11 mouse cellular contexts compared by ENCODE assay signal in the genomic region with DNA sequence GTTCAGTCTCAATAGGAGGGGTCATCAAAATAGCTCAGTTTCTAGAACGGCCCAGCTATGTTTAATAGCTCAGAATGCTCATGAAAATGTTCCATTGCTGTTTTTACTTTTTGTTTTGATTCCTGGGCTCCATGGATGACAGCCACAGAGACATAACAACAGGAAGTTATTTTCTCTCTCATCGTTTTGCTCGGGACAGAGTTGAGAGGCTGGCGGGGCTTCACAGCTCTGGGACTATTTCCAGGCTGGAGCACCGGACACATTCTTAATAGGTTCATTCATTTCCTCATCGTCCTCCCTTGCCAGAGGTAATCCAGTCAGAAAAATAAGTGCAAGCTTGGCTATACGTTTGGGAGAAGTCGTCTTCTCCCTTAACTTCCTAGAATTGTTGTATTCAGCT. TPM values are rescaled to one million over a fixed set of nuclear protein-coding genes. Genes with fewer than 3 reads are reported as not detected.
A peak's percentile ranks its signal among the peaks of the same experiment; 100 is the strongest.
DNase-seq lines count a peak whose midpoint lies in the region; ATAC-seq lines count a peak whose summit lies in the region.
"Had no signal": no experiment of that assay in that cellular context is flagged by ENCODE, and none has a peak within 500 bp of the region (broad histone marks: within the 10 kb centered on the region; RNA-seq: fewer than 3 reads in every experiment).

No protein-coding gene starts in this region.

- WGBS in heart, embryonic 12.5 days: 43% methylated on average over 8 of the region's 8 CpGs
- 23% methylated on average over 8 of the region's 8 CpGs for WGBS in heart, embryonic 15.5 days
- WGBS in kidney, embryonic 15.5 days: 38% methylated on average over 8 of the region's 8 CpGs

- DNase-seq in heart, adult 11 months: peak; percentile 94
- DNase-seq in NIH3T3 (ENCODE audit: low read depth): peak; percentile 38
- DNase-seq in right cerebral cortex, postnatal 14 days: no peak
- no peak for DNase-seq in cerebellum, postnatal 36 days
- DNase-seq in thymus, postnatal 14 days: no peak
- DNase-seq: embryo, embryonic 11 days had no signal

- no peak for ATAC-seq in heart, embryonic 12.5 days (ENCODE audit: insufficient number of reproducible peaks, low FRiP score)
- ATAC-seq in heart, embryonic 15.5 days (replicated peaks; ENCODE audit: insufficient number of reproducible peaks, insufficient read depth, low FRiP score, low read depth): no peak
- ATAC-seq in kidney, embryonic 15.5 days (replicated peaks; ENCODE audit: low FRiP score): no peak

- H3K36me3 ChIP-seq in heart, embryonic 12.5 days: no peaks in the 10 kb centered on the region
- H3K36me3 ChIP-seq in heart, embryonic 15.5 days: no peaks in the 10 kb centered on the region
- H3K36me3 ChIP-seq in kidney, embryonic 15.5 days: no peaks in the 10 kb centered on the region

- no peak overlapping the region for H3K4me2 ChIP-seq in heart, embryonic 12.5 days
- peak overlapping the region; percentile 23; the same call in 1 of the 2 replicates for H3K4me2 ChIP-seq in heart, embryonic 15.5 days
- H3K4me2 ChIP-seq in kidney, embryonic 15.5 days: no peak overlapping the region

- no peaks in the 10 kb centered on the region for H3K27me3 ChIP-seq in heart, embryonic 12.5 days (replicated peaks)
- no peaks in the 10 kb centered on the region; the same call in 1 of the 2 replicates for H3K27me3 ChIP-seq in heart, embryonic 15.5 days
- H3K27me3 ChIP-seq in kidney, embryonic 15.5 days: no peaks in the 10 kb centered on the region

- 0 out of 2 replicates have a peak, but pooled peaks cover 3% of the 10 kb centered on the region for H3K4me1 ChIP-seq in heart, embryonic 12.5 days (replicated peaks)
- peaks cover 8% of the 10 kb centered on the region; the same call in 1 of the 2 replicates for H3K4me1 ChIP-seq in heart, embryonic 15.5 days (replicated peaks)
- H3K4me1 ChIP-seq in kidney, embryonic 15.5 days: peaks cover 21% of the 10 kb centered on the region

- no peak overlapping the region for H3K9ac ChIP-seq in heart, embryonic 12.5 days
- H3K9ac ChIP-seq in heart, embryonic 15.5 days: no peak overlapping the region
- no peak overlapping the region for H3K9ac ChIP-seq in kidney, embryonic 15.5 days

- no peaks in the 10 kb centered on the region; the same call in 1 of the 2 replicates for H3K9me3 ChIP-seq in heart, embryonic 12.5 days (replicated peaks)
- no peaks in the 10 kb centered on the region for H3K9me3 ChIP-seq in heart, embryonic 15.5 days (replicated peaks)
- no peaks in the 10 kb centered on the region for H3K9me3 ChIP-seq in kidney, embryonic 15.5 days (replicated peaks)

- no peak overlapping the region for H3K4me3 ChIP-seq in heart, embryonic 12.5 days
- H3K4me3 ChIP-seq in heart, embryonic 15.5 days: no peak overlapping the region
- H3K4me3 ChIP-seq in kidney, embryonic 15.5 days (replicated peaks): no peak overlapping the region
- H3K4me3 ChIP-seq: myocyte had no signal

- H3K27ac ChIP-seq in heart, embryonic 12.5 days (ENCODE audit: poor library complexity, severe bottlenecking): no peak overlapping the region
- H3K27ac ChIP-seq in heart, embryonic 15.5 days: peak overlapping the region; percentile 40; the same call in 1 of the 2 replicates
- peak overlapping the region; percentile 67 for H3K27ac ChIP-seq in kidney, embryonic 15.5 days

RNA-seq across cellular contexts. Expression of gene Tnfsf10, which starts 27.9 kb away (rescaled TPM):
- polyA plus RNA-seq in heart, embryonic 12.5 days (2016; fragmentation: Nextera tagmentation; extraction: Ambion mirVana): not detected in 2 replicates
- polyA plus RNA-seq in heart, embryonic 15.5 days (2015; fragmentation: Nextera tagmentation; extraction: Ambion mirVana): 0.20 and 0.96 TPM in 2 replicates
- polyA plus RNA-seq in kidney, embryonic 15.5 days (2015; fragmentation: Nextera tagmentation; extraction: Ambion mirVana): 0.44 and 0.45 TPM in 2 replicates
- polyA plus RNA-seq: forebrain, embryonic 11.5 days; myocyte had no signal

Comparison
In these comparisons a context has a peak if more than half of its experiments do, and no peak if none do; other contexts are left out.
1. DNase-seq: peak in heart, adult 11 months (single experiment) and NIH3T3 (single experiment); none in right cerebral cortex, postnatal 14 days (single experiment), cerebellum, postnatal 36 days (0 of 2) and thymus, postnatal 14 days (single experiment).